Mouse (Mus musculus): ENCODE measurements around the gene Mef2b.

DNA sequence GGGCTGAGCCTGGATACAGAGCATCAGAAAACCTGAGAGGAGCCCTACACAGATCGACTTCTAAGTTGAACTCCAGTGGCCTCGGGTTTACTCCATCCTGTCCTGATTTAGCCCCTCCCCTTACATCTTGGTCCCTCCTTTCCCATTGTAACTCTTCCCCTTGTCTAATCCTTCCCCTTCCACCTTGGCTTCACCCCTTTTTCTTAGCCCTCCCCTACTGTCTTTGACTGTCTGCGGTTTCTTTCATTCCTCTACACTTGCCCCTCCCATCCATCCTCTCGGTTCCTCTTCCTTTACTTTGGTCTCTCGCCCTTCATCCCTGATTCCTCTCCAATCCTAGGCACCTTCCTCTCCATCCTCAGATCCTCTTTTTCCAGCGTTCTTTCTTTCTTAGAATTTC, 25.0 kb upstream of the Mef2b start:
- TF ChIP-seq CTCF (conservative IDR thresholded peaks at IDR 0.05; ENCODE audit: insufficient read depth, insufficient read length, low read depth, low read length) (no peak), POLR2A (IDR thresholded peaks at IDR 0.05; ENCODE audit: low read depth, low read length) (no peak)
